Mouse (Mus musculus) cerebral cortex, adult 2 months (tissue): ENCODE data around the gene Ints11.

Experiments
- WGBS: fragments of 180-500 bp; shearing (Covaris S2); methylation state at CpG from one replicate; pipeline ENCODE4 v1.1.7; 2018; 5-methylcytosine and 5-hydroxymethylcytosine counted together

Ints11 gene

DNA sequence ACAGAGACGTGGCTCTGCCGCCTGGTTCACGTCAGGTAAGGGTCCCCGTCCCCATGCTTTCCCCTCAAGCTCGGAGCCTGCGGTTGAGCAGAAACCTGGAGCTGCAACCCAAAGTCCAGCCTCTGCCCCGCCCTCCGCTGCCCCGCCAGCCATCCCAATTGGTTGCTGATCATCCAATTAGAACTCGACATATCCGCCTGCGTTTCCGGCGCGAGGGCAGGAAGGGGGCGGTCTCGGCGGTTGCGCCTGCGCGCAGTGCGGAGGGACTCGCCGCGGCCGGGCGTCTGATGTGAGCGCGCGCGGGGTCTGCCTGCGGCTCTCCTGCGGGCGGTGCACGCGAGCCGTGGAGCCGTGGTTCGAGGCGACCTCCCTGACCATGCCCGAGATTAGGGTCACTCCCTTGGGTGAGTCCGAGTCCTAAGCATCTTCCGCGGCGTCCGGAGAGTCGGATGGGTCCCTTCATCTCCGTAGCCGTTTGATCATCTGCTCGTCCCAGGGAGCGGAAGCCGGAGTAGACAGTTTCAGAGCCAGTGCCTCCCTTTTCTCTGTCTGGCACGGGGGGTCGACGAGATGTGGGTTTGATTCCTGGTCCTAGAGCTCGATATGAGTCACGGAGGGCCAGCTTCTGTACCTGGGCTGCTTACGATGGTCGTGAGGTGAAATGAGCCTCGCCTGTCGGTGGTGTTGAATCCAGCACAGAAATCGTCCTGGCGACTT is at the start of gene Ints11, which contains the start of gene Cptp:
Ints11 (plus strand) TSS at position 230 of the 717 bp plus-strand sequence.
Cptp (minus strand) TSS at position 124 of the 717 bp plus-strand sequence.
- under 1% methylated on average over 63 of the region's 63 CpGs for WGBS

DNA sequence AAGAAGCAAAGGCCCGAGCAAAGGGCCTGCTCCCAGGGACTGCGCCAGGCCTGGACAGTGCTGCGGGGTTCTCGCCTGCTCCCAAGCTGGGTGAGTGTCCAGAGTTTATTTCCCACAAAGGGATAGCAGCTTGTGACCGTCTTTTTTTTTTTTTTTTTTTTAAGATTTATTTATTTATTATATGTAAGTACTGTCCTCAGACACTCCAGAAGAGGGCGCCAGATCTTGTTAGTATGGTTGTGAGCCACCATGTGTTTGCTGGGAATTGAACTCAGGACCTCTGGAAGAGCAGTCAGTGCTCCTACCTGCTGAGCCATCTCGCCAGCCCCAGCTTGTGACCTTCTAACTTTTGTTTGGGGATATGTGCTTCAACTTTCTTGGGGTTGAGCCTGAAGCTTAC is 48.3 kb upstream of the Ints11 start:
- 70% methylated on average over 7 of the region's 7 CpGs for WGBS

GRCm38 (mm10) chr4:155823443-155823842 is 45.9 kb upstream of the Ints11 start:
- 93% methylated on average over 16 of the region's 16 CpGs for WGBS

- WGBS: 88% methylated on average over 4 of the region's 4 CpGs
These were observed 39.5 kb upstream of the Ints11 start for GRCm38 (mm10) chr4:155829866-155830265.

DNA sequence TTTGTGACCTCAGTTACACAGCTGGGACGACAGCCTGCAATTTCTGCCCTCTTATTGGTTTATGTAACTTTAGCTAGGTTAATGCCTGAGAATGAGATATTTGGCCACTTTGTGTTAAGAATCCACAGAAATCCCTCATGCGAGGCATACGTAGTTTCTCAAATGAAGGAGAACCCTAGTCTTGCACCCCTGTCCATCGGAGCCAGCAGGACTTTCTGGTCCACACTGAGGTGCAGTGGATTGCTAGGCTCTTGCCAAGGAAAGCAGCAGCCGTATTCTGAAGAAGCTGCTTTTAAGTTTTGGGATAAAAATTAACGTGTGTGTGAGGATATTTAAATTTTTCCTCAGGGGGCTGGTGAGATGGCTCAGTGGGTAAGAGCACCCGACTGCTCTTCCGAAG is 38.8 kb upstream of the Ints11 start:
- WGBS: 46% methylated on average over 8 of the region's 8 CpGs

DNA sequence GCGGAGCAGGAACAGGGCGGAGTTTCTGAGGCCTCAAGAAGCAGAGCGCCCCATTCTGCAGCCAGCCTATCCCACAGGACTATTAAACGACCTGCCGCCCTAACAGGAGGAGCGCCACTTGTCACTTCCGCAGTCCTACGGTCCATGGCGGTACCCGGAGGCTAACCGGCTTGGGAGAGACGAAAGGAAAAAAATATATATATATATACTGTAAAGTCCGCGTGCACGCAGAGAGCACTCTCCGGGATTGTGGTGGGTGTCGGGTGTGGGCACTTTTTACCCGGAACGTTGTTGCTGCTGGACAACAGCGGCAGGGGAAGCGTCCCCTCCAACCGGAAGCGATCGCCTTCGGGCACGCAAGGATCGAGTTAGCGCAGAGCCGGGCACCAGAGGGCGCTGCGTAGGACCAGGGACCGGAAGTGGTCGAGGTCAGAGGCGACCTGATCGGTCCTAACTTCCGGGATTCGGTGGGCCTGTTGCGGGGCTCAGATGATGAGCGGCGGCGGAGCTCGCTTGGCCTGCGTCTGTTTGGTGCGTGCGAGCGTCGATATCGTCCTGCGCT is 38.1 kb upstream of the Ints11 start, which contains the start of gene Aurkaip1:
Aurkaip1 (plus strand) TSS at position 68 of the 562 bp plus-strand sequence.
- under 1% methylated on average over 49 of the region's 49 CpGs for WGBS

DNA sequence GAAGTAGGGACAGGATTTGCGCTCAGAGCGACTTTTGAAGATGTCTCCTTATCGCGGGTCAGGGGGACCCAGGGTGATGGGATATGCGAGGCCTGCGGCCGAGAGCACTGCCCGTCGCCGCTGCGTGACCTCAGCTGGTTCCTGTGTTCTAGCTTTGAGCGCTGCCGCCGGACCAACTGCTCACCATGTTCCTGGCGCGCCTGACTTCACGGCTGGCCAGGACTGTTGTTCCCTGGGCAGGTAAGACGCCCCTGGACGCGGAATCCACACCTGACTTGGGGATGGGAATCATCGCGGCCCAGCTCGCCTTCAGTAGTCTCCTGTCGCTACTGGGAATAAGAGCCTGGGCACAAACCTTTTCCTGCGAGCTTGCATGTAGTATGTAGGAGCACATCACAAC is 37.5 kb upstream of the Ints11 start:
- WGBS: under 1% methylated on average over 25 of the region's 25 CpGs

DNA sequence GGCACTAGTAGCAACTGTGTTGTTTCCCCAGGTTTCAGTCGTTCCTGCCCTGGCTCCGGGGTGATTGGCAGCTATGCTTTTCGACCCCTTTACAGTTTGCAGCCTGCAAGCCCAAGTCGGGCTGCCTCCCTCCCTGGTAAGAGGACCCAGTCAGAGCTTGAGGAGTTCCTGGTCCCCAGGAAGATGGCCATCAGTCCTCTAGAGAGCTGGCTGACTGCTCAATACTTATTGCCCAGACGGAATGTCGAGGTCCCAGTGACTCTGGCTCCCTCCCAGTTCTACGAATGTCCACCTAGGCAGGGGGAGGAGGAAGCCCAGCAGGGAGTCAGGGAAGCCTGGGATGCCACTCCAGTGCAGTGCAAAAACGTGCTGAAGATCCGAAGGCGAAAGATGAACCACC is 37.0 kb upstream of the Ints11 start:
- WGBS: 45% methylated on average over 10 of the region's 10 CpGs

DNA sequence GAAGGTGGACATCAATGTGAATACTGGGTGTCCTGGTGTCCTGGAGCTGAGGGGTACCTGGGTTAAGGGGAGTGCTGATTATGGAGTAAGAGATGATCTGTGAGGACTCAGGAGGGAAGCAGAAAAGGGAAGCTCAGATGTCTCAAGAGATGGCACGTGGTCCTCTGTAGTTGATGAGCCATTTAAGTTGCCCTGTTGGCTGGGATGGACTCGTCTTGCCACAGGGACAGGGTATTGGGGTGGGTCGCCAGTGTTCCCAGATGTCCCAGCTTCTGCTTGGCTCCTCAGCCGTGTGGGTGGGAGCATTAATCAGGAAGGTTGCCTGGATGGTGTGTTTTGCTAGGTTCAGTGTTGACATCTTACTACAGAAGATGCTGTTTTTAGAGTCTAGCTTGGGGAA is 36.1 kb upstream of the Ints11 start:
- 87% methylated on average over 4 of the region's 4 CpGs for WGBS

DNA sequence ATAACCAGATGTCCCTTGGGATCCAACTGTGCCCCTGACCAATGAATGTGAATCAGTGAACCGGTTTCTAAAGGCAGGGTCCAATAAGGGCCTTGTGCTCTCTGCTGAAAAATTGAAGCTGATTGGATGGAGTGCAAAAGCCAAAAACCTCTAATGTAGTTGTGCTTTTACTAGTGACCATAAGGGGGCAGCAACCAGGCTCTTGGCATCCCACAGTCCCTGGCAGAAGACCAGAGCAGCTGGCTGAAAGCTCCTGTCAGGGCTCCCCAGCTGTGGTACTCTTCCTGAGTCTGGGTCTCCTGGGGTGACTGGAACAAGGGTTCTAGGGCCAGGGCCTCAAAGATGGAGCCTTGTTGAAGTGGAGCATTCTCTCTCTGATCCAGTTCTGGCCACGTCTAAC is 35.5 kb upstream of the Ints11 start:
- WGBS: 17% methylated on average over 2 of the region's 2 CpGs

- WGBS: 58% methylated on average over 11 of the region's 11 CpGs
These were observed 31.8 kb upstream of the Ints11 start for GRCm38 (mm10) chr4:155837404-155838010.

DNA sequence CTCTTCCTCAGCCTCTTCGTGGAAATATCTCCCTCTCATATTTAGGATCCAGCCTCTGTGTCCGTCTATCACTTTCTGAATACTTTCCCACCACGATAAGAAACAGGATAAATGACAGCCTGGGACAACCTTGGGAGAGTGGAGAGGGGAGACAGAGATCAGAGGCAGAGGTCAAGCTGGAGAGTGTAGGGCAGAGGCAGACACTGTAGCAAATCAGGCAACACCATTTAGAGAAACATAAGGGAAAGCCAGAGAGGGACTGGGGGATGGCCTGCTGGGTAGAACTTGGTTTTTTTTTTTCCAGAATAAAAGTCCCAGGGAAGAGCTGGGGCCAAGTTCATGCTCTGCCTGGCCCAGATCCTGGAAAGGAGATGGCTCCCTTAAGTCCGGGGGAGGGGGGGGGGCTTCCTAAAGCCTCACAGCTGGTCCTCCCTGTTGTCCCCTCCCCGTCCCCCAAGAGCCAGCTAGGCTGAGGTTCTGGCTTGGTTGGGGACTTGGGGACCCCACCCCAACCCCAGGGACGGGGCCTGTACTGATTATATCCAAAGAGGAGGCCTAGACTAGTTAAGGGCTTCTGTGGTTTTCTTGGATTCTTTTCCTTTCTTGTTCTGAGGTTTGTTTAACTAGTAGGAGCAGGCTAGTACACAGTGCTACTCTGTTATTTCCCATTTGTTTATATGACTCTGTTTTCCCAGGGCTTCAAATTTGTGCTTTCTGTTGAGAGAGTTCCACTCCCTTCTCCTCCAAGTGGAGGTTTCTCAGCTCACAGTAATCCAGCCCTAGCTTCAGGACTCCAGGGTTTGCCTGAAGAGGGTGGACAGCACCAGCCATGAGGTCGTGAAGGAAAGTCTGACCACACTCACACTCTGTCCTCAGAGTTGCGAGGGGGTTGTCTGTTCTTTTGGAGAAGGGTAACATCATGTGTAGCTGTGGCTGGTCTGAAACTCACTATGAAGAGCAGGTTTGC is 30.9 kb upstream of the Ints11 start:
- WGBS: 66% methylated on average over 8 of the region's 8 CpGs

DNA sequence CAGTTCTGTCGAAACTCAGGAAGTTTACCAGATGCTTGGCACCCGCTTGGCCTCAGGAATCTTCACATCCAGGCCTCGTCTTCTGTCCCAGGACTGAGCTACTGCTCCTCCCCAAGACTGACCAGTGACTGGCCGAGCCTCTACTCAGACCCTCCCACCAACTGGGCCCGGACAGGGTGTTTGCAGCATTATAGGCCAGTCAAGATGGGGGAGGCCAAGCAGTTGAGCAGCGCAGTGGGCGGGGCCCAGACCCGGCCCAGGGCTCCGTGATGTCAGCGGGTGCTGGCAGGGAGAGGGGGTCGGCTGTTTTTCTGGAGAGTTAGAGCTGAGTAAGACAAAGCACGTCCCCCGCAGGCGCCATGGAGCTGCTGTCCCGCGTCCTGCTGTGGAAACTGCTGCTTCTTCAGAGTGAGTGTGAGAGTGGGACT is 29.8 kb upstream of the Ints11 start, which contains the start of gene Mxra8:
Mxra8 (plus strand) TSS at position 198 of the 428 bp plus-strand sequence.
- WGBS: 34% methylated on average over 16 of the region's 16 CpGs

- WGBS: 31% methylated on average over 8 of the region's 8 CpGs
These were observed 29.0 kb upstream of the Ints11 start for GRCm38 (mm10) chr4:155840076-155841002.

- 2% methylated on average over 32 of the region's 32 CpGs for WGBS
These were observed 28.3 kb upstream of the Ints11 start for GRCm38 (mm10) chr4:155841003-155841454.

DNA sequence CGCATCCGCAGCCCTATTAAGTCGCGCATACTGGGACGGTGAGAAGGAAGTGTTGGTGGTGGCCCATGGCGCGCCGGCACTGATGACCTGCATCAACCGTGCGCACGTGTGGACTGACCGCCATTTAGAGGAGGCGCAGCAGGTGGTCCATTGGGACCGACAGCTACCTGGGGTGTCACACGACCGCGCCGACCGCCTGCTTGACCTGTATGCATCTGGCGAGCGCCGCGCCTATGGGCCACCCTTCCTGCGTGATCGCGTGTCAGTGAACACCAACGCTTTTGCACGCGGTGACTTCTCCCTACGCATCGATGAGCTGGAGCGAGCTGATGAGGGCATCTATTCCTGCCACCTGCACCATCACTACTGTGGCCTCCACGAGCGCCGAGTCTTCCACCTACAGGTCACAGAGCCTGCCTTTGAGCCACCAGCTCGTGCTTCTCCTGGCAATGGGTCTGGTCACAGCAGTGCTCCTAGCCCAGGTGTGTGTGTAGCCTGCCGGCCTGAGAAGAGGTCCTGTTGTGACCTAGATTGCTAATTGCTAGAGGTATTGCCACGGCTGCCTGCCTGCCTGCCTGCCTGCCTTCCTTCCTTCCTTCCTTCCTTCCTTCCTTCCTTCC is 27.6 kb upstream of the Ints11 start:
- WGBS: 60% methylated on average over 38 of the region's 38 CpGs

DNA sequence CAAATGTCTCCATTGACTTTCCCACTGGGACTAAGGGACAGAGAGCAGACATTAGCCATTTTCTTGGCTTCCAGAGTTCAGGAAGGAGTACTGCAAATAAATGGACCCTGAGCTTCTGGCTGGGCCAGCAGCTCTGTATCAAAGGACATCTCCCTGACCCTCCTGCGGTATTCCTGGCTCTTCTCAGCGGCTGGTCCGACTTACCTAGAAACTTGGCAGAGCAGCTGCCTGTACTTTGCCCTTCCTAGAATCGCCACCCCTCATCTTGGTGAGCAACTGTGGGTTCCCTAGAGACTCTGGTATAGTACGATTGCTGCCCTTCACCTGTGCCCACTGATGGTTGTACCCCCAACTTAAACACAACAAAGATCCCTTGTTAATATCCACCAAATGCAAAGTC is 26.1 kb upstream of the Ints11 start:
- 94% methylated on average over 5 of the region's 5 CpGs for WGBS

DNA sequence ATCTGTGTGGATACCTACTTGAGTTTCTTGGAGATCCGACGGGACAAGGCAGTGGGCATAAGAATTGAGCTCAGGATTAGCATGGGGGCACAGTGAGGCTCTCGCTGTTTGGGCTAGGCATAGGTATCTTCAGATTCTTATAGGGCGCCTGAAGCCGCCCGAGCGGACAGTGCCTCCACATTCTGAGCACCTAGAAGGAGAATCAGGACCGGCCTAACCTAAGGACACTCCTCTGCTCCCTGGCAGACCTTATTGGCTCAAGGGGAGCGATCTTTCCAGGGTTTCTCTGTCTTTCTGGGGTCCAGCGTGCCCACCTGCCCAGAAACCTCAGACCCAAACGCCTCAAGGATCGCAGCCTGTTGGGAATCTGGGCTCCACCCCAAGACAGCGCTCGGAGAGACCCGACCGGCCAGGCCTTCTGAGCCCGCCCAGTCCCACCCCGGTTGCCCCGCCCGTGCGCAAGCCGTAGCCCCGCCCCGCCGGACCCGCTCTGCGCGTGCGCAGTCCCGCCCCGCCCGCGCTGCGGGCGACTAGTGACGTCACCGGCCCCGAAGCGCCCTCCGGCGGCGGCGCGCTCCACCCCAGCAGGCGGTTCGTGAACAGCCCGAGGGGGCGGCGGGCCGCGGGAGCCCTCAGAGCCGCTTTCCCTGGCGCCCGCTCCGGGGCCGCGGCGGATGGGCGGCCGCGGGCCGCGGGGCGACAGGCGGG is 22.3 kb upstream of the Ints11 start, which contains the start of gene Dvl1:
Dvl1 (plus strand) TSS at position 532 of the 708 bp plus-strand sequence.
- WGBS: 2% methylated on average over 65 of the region's 65 CpGs
